ENCODE assay signal across 16 mouse cellular contexts in genomic region chr4:45462628-45463027, GRCm38 (mm10). TPM values are rescaled to one million over a fixed set of nuclear protein-coding genes. Genes with fewer than 3 reads are reported as not detected.
A peak's percentile ranks its signal among the peaks of the same experiment; 100 is the strongest.
DNase-seq lines count a peak whose midpoint lies in the region; ATAC-seq and TF ChIP-seq lines count a peak whose summit lies in the region.
"Had no signal": no experiment of that assay in that cellular context is flagged by ENCODE, and none has a peak within 500 bp of the region (broad histone marks: within the 10 kb centered on the region; RNA-seq: fewer than 3 reads in every experiment).

No protein-coding gene starts in this region.

- peak; percentile 53; the same call in 1 of the 2 replicates for ATAC-seq in erythroblast, adult 5-6 weeks (replicated peaks; ENCODE audit: low FRiP score, poor library complexity, severe bottlenecking)
- ATAC-seq in liver, postnatal 0 days = peak; percentile 67

- H3K27ac ChIP-seq in kidney, adult 2 months (ENCODE audit: insufficient read depth, low read depth, low read length) = no peak overlapping the region
- no peak overlapping the region for H3K27ac ChIP-seq in liver, postnatal 0 days (ENCODE audit: low read depth)
- H3K27ac ChIP-seq: embryonic facial prominence, embryonic 10.5 days had no signal

- intact Hi-C loops in heart, postnatal 14 days (cut with DNase I) = no loop called here

- TF ChIP-seq POLR2A in kidney, adult 2 months (IDR thresholded peaks at IDR 0.05; ENCODE audit: low read depth, low read length) = no peak
- TF ChIP-seq POLR2A in brain, embryonic 14.5 days (IDR thresholded peaks at IDR 0.05; ENCODE audit: borderline replicate concordance, extremely low read depth, insufficient read depth, insufficient read length, poor library complexity, severe bottlenecking) = no peak

- peak; percentile 29; the same call in 1 of the 2 replicates for TF ChIP-seq CTCF in kidney, adult 2 months (conservative IDR thresholded peaks at IDR 0.05; ENCODE audit: insufficient read depth, insufficient read length, low read depth, low read length)
- peak; percentile 1; the same call in 1 of the 2 replicates for TF ChIP-seq CTCF in brain, embryonic 14.5 days (IDR thresholded peaks at IDR 0.05; ENCODE audit: borderline replicate concordance, extremely low read depth, insufficient read depth, insufficient read length)
- TF ChIP-seq CTCF in liver, postnatal 0 days (IDR thresholded peaks at IDR 0.05; ENCODE audit: low read depth) = peak; percentile 51

- no peak for DNase-seq in kidney, adult 2 months
- DNase-seq in kidney, postnatal 25 days = no peak
- DNase-seq in brain, embryonic 14.5 days (ENCODE audit: low read depth) = no peak
- no peak for DNase-seq in liver, postnatal 0 days
- no peak for DNase-seq in thymus, postnatal 36 days
- no peak for DNase-seq in heart, postnatal 14 days
- DNase-seq: cerebellum, adult 9-11 months; gastrocnemius, postnatal 10 days; kidney, adult 11 months; lung, adult 2 months; right cerebral cortex, postnatal 4 days had no signal

- peaks cover 58% of the 10 kb centered on the region for H3K4me1 ChIP-seq in kidney, adult 2 months (ENCODE audit: control insufficient read depth, insufficient read depth, low read length)
- H3K4me1 ChIP-seq in liver, postnatal 0 days (ENCODE audit: insufficient read depth) = peaks cover 32% of the 10 kb centered on the region

- TF ChIP-seq EP300 in liver, postnatal 0 days (IDR thresholded peaks at IDR 0.05; ENCODE audit: low read depth) = 0 out of 2 replicates have a peak, but pooled peaks have one; percentile 32

- H3K36me3 ChIP-seq in kidney, adult 2 months (ENCODE audit: control insufficient read depth, insufficient read depth, low read length) = no peaks in the 10 kb centered on the region
- H3K36me3 ChIP-seq in liver, postnatal 0 days (replicated peaks; ENCODE audit: insufficient read depth, low read length) = 0 out of 2 replicates have a peak, but pooled peaks cover 2% of the 10 kb centered on the region

- H3K4me3 ChIP-seq in kidney, adult 2 months (ENCODE audit: insufficient read depth, low read depth, low read length) = no peak overlapping the region
- H3K4me3 ChIP-seq in liver, postnatal 0 days (ENCODE audit: low read depth, low read length) = no peak overlapping the region
- H3K4me3 ChIP-seq: embryonic facial prominence, embryonic 10.5 days; heart, embryonic 12.5 days; megakaryocyte, embryonic 14.5 days; myocyte had no signal

- no peaks in the 10 kb centered on the region for H3K27me3 ChIP-seq in kidney, adult 2 months (replicated peaks; ENCODE audit: control insufficient read depth, insufficient read depth, low read length)
- H3K27me3 ChIP-seq in liver, postnatal 0 days (ENCODE audit: insufficient read depth, low read length) = no peaks in the 10 kb centered on the region

- 88% methylated on average over 5 of the region's 5 CpGs for WGBS in kidney, adult 2 months
- WGBS in liver, postnatal 0 days (ENCODE audit: insufficient replicate concordance) = 62% methylated on average over 5 of the region's 5 CpGs

- no peak overlapping the region for H3K4me2 ChIP-seq in liver, postnatal 0 days (ENCODE audit: low read depth, low read length)
- H3K4me2 ChIP-seq: heart, embryonic 12.5 days had no signal

- no peaks in the 10 kb centered on the region for H3K9me3 ChIP-seq in liver, postnatal 0 days (ENCODE audit: low read length)
- H3K9me3 ChIP-seq: embryonic facial prominence, embryonic 10.5 days; heart, embryonic 12.5 days; megakaryocyte, embryonic 14.5 days had no signal

- no peak overlapping the region for H3K9ac ChIP-seq in liver, postnatal 0 days (replicated peaks)
- H3K9ac ChIP-seq: heart, embryonic 12.5 days had no signal

RNA-seq across cellular contexts. Expression of gene Slc25a51, which starts 54.1 kb away (rescaled TPM):
- 145 and 157 TPM in 2 replicates for polyA plus RNA-seq in kidney, adult 2 months (2012; rRNA removed)
- polyA plus RNA-seq in brain, embryonic 14.5 days (2012; rRNA removed) = 130 and 146 TPM in 2 replicates
- 875 and 932 TPM in 2 replicates for total RNA-seq in erythroblast, adult 5-6 weeks (2015; ENCODE audit: low replicate concordance)
- 975 and 1,016 TPM in 2 replicates for total RNA-seq in erythroblast, adult 5-6 weeks (2017; ENCODE audit: low replicate concordance)
- 40.0 and 41.0 TPM in 2 replicates for polyA plus RNA-seq in liver, postnatal 0 days (2015; fragmentation: Nextera tagmentation; extraction: Ambion mirVana)
- 100 to 1,000 TPM; 130 to 147 TPM for total RNA-seq in heart, postnatal 14 days (2021)

Comparison
In these comparisons a context has a peak if more than half of its experiments do, and no peak if none do; other contexts are left out.
1. CTCF ChIP-seq: peak in every context shown above with its lines; median percentile 51 in liver, postnatal 0 days; 29 in kidney, adult 2 months; 1 in brain, embryonic 14.5 days.